Comparison of ENCODE assay signal across 8 mouse cellular contexts in genomic region chr17:24488186-24488661, GRCm38 (mm10). TPM values are rescaled to one million over a fixed set of nuclear protein-coding genes. Genes with fewer than 3 reads are reported as not detected.
DNase-seq lines count a peak whose midpoint lies in the region; ATAC-seq and TF ChIP-seq lines count a peak whose summit lies in the region.

TSS of gene Caskin1 (plus strand) at chr17:24488601.

- ATAC-seq in erythroblast, adult 5-6 weeks (replicated peaks; ENCODE audit: low FRiP score, poor library complexity, severe bottlenecking), result no peak
- peak; percentile 67 for ATAC-seq in hindbrain, embryonic 13.5 days (ENCODE audit: low FRiP score)
- no peak for ATAC-seq in liver, embryonic 11.5 days (replicated peaks; ENCODE audit: low FRiP score)
- peak; percentile 71 for ATAC-seq in neural tube, embryonic 15.5 days (ENCODE audit: low FRiP score)

- peak within 1 kb of the TSS; percentile 39 for H3K4me3 ChIP-seq in erythroblast, embryonic 14.5 days (replicated peaks)
- H3K4me3 ChIP-seq in C2C12 (ENCODE audit: insufficient read depth, poor library complexity, severe bottlenecking), result no peak within 1 kb of the TSS
- H3K4me3 ChIP-seq in cerebellum, adult 2 months (replicated peaks; ENCODE audit: insufficient read depth, low read depth, low read length), result peak within 1 kb of the TSS; percentile 76
- peak within 1 kb of the TSS; percentile 87 for H3K4me3 ChIP-seq in hindbrain, embryonic 13.5 days
- peak within 1 kb of the TSS; percentile 64 for H3K4me3 ChIP-seq in liver, embryonic 11.5 days (ENCODE audit: low read depth, low read length)
- peak within 1 kb of the TSS; percentile 95 for H3K4me3 ChIP-seq in neural tube, embryonic 15.5 days (replicated peaks)

- peaks cover 14% of the 10 kb centered on the region; the same call in 1 of the 2 replicates for H3K9me3 ChIP-seq in erythroblast, embryonic 14.5 days (ENCODE audit: control insufficient read depth, low read length)
- no peaks in the 10 kb centered on the region for H3K9me3 ChIP-seq in hindbrain, embryonic 13.5 days
- no peaks in the 10 kb centered on the region for H3K9me3 ChIP-seq in liver, embryonic 11.5 days (ENCODE audit: control insufficient read depth, low read length)
- H3K9me3 ChIP-seq in neural tube, embryonic 15.5 days (replicated peaks), result no peaks in the 10 kb centered on the region

- no peaks in the 10 kb centered on the region for H3K36me3 ChIP-seq in erythroblast, embryonic 14.5 days (ENCODE audit: control insufficient read depth)
- no peaks in the 10 kb centered on the region for H3K36me3 ChIP-seq in C2C12 (ENCODE audit: control insufficient read depth, insufficient read depth)
- no peaks in the 10 kb centered on the region for H3K36me3 ChIP-seq in hindbrain, embryonic 13.5 days
- no peaks in the 10 kb centered on the region for H3K36me3 ChIP-seq in liver, embryonic 11.5 days (ENCODE audit: control insufficient read depth, insufficient read depth, low read length)
- H3K36me3 ChIP-seq in neural tube, embryonic 15.5 days, result no peaks in the 10 kb centered on the region

- H3K4me1 ChIP-seq in erythroblast, embryonic 14.5 days (ENCODE audit: control insufficient read depth), result peaks cover 14% of the 10 kb centered on the region
- peaks cover 9% of the 10 kb centered on the region for H3K4me1 ChIP-seq in cerebellum, adult 2 months (ENCODE audit: control insufficient read depth, insufficient read depth, low read length)
- H3K4me1 ChIP-seq in hindbrain, embryonic 13.5 days (replicated peaks), result peaks cover 49% of the 10 kb centered on the region
- peaks cover 14% of the 10 kb centered on the region; the same call in 1 of the 2 replicates for H3K4me1 ChIP-seq in liver, embryonic 11.5 days (replicated peaks; ENCODE audit: control insufficient read depth, insufficient read depth, low read length)
- H3K4me1 ChIP-seq in neural tube, embryonic 15.5 days, result peaks cover 51% of the 10 kb centered on the region

- TF ChIP-seq CTCF in C2C12 (IDR thresholded peaks at IDR 0.05; ENCODE audit: control insufficient read depth, insufficient read depth, insufficient read length), result no peak
- TF ChIP-seq CTCF in cerebellum, adult 2 months (IDR thresholded peaks at IDR 0.05; ENCODE audit: borderline replicate concordance, insufficient read depth, low read depth, low read length), result no peak

- peak within 1 kb of the TSS; percentile 39 for H3ac ChIP-seq in C2C12 (ENCODE audit: control insufficient read depth, insufficient read length, low read depth)

- peak within 1 kb of the TSS; percentile 97 for H3K9ac ChIP-seq in hindbrain, embryonic 13.5 days
- H3K9ac ChIP-seq in liver, embryonic 11.5 days (ENCODE audit: low read depth, low read length), result peak within 1 kb of the TSS; percentile 56
- H3K9ac ChIP-seq in neural tube, embryonic 15.5 days (replicated peaks), result peak within 1 kb of the TSS; percentile 98

- H3K27ac ChIP-seq in cerebellum, adult 2 months (ENCODE audit: insufficient read depth, low read length), result peak within 1 kb of the TSS; percentile 79
- H3K27ac ChIP-seq in hindbrain, embryonic 13.5 days, result peak within 1 kb of the TSS; percentile 99
- no peak within 1 kb of the TSS for H3K27ac ChIP-seq in liver, embryonic 11.5 days (ENCODE audit: low read depth, low read length)
- peak within 1 kb of the TSS; percentile 96 for H3K27ac ChIP-seq in neural tube, embryonic 15.5 days (replicated peaks)

- H3K79me2 ChIP-seq in C2C12 (ENCODE audit: control insufficient read depth, insufficient read depth), result no peaks in the 10 kb centered on the region

- peak; percentile 76 to 80 for DNase-seq in cerebellum, adult 2 months
- DNase-seq in liver, embryonic 11.5 days (ENCODE audit: low spot score), result no peak
- no peak for DNase-seq in gastrocnemius, postnatal 4 days (ENCODE audit: low spot score in 2 of 2)

- TF ChIP-seq POLR2A in cerebellum, adult 2 months (IDR thresholded peaks at IDR 0.05; ENCODE audit: borderline replicate concordance, insufficient read depth, low read length), result peak; percentile 67

- peaks cover 81% of the 10 kb centered on the region for H3K27me3 ChIP-seq in erythroblast, embryonic 14.5 days (ENCODE audit: control insufficient read depth)
- peaks cover 38% of the 10 kb centered on the region for H3K27me3 ChIP-seq in C2C12 (ENCODE audit: control insufficient read depth, insufficient read depth, insufficient read length)
- H3K27me3 ChIP-seq in cerebellum, adult 2 months (ENCODE audit: control insufficient read depth, insufficient read depth, low read length), result no peaks in the 10 kb centered on the region
- H3K27me3 ChIP-seq in hindbrain, embryonic 13.5 days, result 0 out of 2 replicates have a peak, but pooled peaks cover 4% of the 10 kb centered on the region
- H3K27me3 ChIP-seq in liver, embryonic 11.5 days (replicated peaks; ENCODE audit: control insufficient read depth, insufficient read depth, low read length), result peaks cover 41% of the 10 kb centered on the region
- H3K27me3 ChIP-seq in neural tube, embryonic 15.5 days (replicated peaks), result no peaks in the 10 kb centered on the region

- 0% methylated on average over 32 of the region's 45 CpGs for WGBS in cerebellum, adult 2 months
- WGBS in hindbrain, embryonic 13.5 days, result under 1% methylated on average over 45 of the region's 45 CpGs
- under 1% methylated on average over 43 of the region's 45 CpGs for WGBS in liver, embryonic 11.5 days
- under 1% methylated on average over 45 of the region's 45 CpGs for WGBS in neural tube, embryonic 15.5 days

- H3K79me3 ChIP-seq in C2C12 (ENCODE audit: low read depth), result no peaks in the 10 kb centered on the region

- H3K4me2 ChIP-seq in hindbrain, embryonic 13.5 days, result peak within 1 kb of the TSS; percentile 91
- H3K4me2 ChIP-seq in liver, embryonic 11.5 days, result peak within 1 kb of the TSS; percentile 92
- peak within 1 kb of the TSS; percentile 87 for H3K4me2 ChIP-seq in neural tube, embryonic 15.5 days

TF ChIP-seq in C2C12, 6 proteins besides CTCF, POLR2A, EP300 and RAD21:
- TF ChIP-seq CEBPB (IDR thresholded peaks at IDR 0.05; ENCODE audit: low read depth) (no peak), FOSL1 (IDR thresholded peaks at IDR 0.05; ENCODE audit: insufficient read depth, low read length, poor library complexity, severe bottlenecking) (no peak), MAX (IDR thresholded peaks at IDR 0.05) (no peak)

RNA-seq across cellular contexts. Expression of gene Caskin1, which starts in this region (rescaled TPM):
- polyA plus RNA-seq in erythroblast, embryonic 14.5 days (2012), result not detected in 2 replicates
- total RNA-seq in erythroblast, adult 5-6 weeks (2015; ENCODE audit: low replicate concordance), result not detected in 2 replicates
- not detected in 2 replicates for total RNA-seq in erythroblast, adult 5-6 weeks (2017; ENCODE audit: low replicate concordance)
- 0.36 TPM for polyA plus RNA-seq in C2C12 (2012; fragmentation: generic; extraction: Trizol)
- polyA plus RNA-seq in cerebellum, adult 2 months (2012; rRNA removed), result 122 and 127 TPM in 2 replicates
- 32.8 and 34.3 TPM in 2 replicates for polyA plus RNA-seq in hindbrain, embryonic 13.5 days (2015; fragmentation: Nextera tagmentation; extraction: Ambion mirVana)
- 0.47 and 0.56 TPM in 2 replicates for polyA plus RNA-seq in liver, embryonic 11.5 days (2014; fragmentation: Nextera tagmentation; extraction: Ambion mirVana)
- 42.7 and 53.4 TPM in 2 replicates for polyA plus RNA-seq in neural tube, embryonic 15.5 days (2015; fragmentation: Nextera tagmentation; extraction: Ambion mirVana)
- total RNA-seq in gastrocnemius, postnatal 4 days (2021), result 1 to 10 TPM; 1.6 TPM

Comparison
In these comparisons a context has a peak if more than half of its experiments do, and no peak if none do; other contexts are left out.
1. RNA of gene Caskin1 (polyA plus RNA-seq): 122 to 127 TPM in cerebellum, adult 2 months, 42.7 to 53.4 TPM in neural tube, embryonic 15.5 days and 32.8 to 34.3 TPM in hindbrain, embryonic 13.5 days; 0.47 to 0.56 TPM in liver, embryonic 11.5 days, 0.36 TPM in C2C12 (single experiment) and not detected in erythroblast, embryonic 14.5 days; every median in the first group is over 10 times any median in the second.
2. ATAC-seq: peak in hindbrain, embryonic 13.5 days (single experiment) and neural tube, embryonic 15.5 days (single experiment); none in erythroblast, adult 5-6 weeks (single experiment) and liver, embryonic 11.5 days (single experiment).
3. DNase-seq: peak in cerebellum, adult 2 months (2 of 2); none in liver, embryonic 11.5 days (single experiment) and gastrocnemius, postnatal 4 days (0 of 2).
4. Peak in every context shown above with its lines, with median percentiles within 50 percentile points of each other: H3K4me2 ChIP-seq and H3K9ac ChIP-seq.